Comparison of ENCODE assay signal across 9 mouse cellular contexts in the genomic region with DNA sequence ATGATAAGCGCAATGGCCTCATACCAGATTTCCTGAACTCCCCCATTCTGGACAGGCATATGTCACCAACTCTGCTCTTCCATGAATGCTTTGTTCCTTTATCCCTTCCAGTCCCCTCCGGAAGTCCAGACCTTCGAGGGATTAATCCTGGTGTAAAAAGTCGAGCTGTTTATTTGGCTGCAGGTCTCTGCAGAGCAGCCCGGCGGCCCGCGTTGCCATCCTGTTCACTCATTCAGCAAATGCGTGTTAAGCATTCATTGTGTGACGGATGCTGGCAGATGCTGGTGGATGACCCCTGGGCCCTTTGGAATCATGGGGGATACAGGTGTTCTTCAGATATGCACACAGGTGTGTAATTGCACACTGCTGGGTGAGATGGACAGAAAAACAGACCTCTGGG.
"Had no signal": no experiment of that assay in that cellular context is flagged by ENCODE, and none has a peak within 500 bp of the region (broad histone marks: within the 10 kb centered on the region; RNA-seq: fewer than 3 reads in every experiment).

No protein-coding gene starts in this region.

- H3K9ac ChIP-seq: kidney, embryonic 15.5 days; limb, embryonic 13.5 days; liver, embryonic 14.5 days; midbrain, embryonic 15.5 days; neural tube, embryonic 13.5 days had no signal

- H3K27ac ChIP-seq: kidney, embryonic 15.5 days; limb, embryonic 13.5 days; liver, embryonic 14.5 days; midbrain, embryonic 15.5 days; neural tube, embryonic 13.5 days had no signal

- H3K4me3 ChIP-seq: kidney, embryonic 15.5 days; limb, embryonic 13.5 days; midbrain, embryonic 15.5 days; neural tube, embryonic 13.5 days had no signal

- ATAC-seq: midbrain, embryonic 15.5 days had no signal

- DNase-seq: kidney, adult 2 months; kidney, postnatal 14 days; lung, adult 18-20 months; thymus, postnatal 36 days had no signal

- H3K4me2 ChIP-seq: kidney, embryonic 15.5 days; limb, embryonic 13.5 days; midbrain, embryonic 15.5 days; neural tube, embryonic 13.5 days had no signal

- H3K36me3 ChIP-seq: kidney, embryonic 15.5 days; limb, embryonic 13.5 days; midbrain, embryonic 15.5 days; neural tube, embryonic 13.5 days had no signal

- H3K9me3 ChIP-seq: kidney, embryonic 15.5 days; limb, embryonic 13.5 days; midbrain, embryonic 15.5 days; neural tube, embryonic 13.5 days had no signal

- H3K27me3 ChIP-seq: kidney, embryonic 15.5 days; limb, embryonic 13.5 days; midbrain, embryonic 15.5 days; neural tube, embryonic 13.5 days had no signal
